7 mouse cellular contexts compared by ENCODE assay signal in the genomic region with DNA sequence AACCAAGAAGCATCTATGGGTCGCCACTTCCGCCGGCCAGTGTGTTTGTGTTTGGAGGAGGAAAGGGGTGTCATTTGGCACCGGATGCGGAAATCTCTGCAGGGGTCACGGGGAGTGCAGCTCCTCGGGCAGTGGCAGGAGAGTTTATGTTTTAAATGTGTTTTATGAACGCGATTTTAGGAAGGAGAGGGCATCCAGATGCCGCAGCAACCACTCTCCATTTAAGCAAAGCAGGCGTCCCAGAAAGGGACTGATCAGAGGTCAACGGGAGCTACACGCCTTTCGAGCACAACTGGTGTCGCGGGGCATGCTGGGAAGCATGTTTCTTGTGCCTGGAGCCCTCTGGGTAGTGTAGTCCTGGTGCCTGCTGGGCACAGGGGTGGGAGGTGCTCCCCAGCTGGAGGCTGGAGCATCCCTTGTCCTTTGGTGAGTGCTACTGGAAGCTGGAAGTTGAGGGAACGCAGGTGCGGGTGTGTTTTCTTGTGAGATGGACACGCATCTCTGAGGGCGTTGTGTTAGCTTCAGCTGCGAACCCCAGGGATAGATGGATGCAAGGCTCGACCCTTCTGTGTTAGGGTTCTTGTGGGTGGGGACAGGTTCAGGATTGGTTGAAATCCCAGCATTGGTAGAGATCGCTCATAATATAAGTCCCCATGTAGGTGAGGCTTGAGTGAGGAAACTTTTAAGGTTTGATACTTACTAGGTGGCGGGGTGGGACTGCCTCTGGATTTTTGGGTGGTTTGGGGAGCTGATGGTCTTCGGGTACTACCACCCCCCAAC.
A peak's percentile ranks its signal among the peaks of the same experiment; 100 is the strongest.
DNase-seq lines count a peak whose midpoint lies in the region; ATAC-seq lines count a peak whose summit lies in the region.

No protein-coding gene starts in this region.

- H3K4me2 ChIP-seq in embryonic facial prominence, embryonic 11.5 days (ENCODE audit: low read depth, low read length), result peak overlapping the region; percentile 61
- H3K4me2 ChIP-seq in limb, embryonic 12.5 days, result peak overlapping the region; percentile 64
- peak overlapping the region; percentile 67 for H3K4me2 ChIP-seq in midbrain, embryonic 14.5 days (ENCODE audit: low read length)

- H3K9me3 ChIP-seq in embryonic facial prominence, embryonic 11.5 days (replicated peaks; ENCODE audit: control insufficient read depth, low read length), result no peaks in the 10 kb centered on the region
- no peaks in the 10 kb centered on the region for H3K9me3 ChIP-seq in limb, embryonic 12.5 days
- no peaks in the 10 kb centered on the region for H3K9me3 ChIP-seq in midbrain, embryonic 14.5 days (ENCODE audit: control insufficient read depth, low read length)

- WGBS in embryonic facial prominence, embryonic 11.5 days, result 6% methylated on average over 25 of the region's 25 CpGs
- WGBS in limb, embryonic 12.5 days, result 8% methylated on average over 25 of the region's 25 CpGs
- 6% methylated on average over 25 of the region's 25 CpGs for WGBS in midbrain, embryonic 14.5 days

- ATAC-seq in embryonic facial prominence, embryonic 11.5 days (replicated peaks; ENCODE audit: insufficient number of reproducible peaks, low FRiP score, low TSS enrichment, low read depth), result peak; percentile 99
- peak; percentile 98 for ATAC-seq in limb, embryonic 12.5 days (ENCODE audit: insufficient number of reproducible peaks, insufficient read depth, low FRiP score, low TSS enrichment, low read depth)
- peak; percentile 98 for ATAC-seq in midbrain, embryonic 14.5 days (ENCODE audit: low FRiP score, low TSS enrichment)

- no peaks in the 10 kb centered on the region for H3K4me1 ChIP-seq in embryonic facial prominence, embryonic 11.5 days (ENCODE audit: control insufficient read depth, insufficient read depth, low read length)
- H3K4me1 ChIP-seq in limb, embryonic 12.5 days (replicated peaks), result peaks cover 9% of the 10 kb centered on the region; the same call in 1 of the 2 replicates
- peaks cover 7% of the 10 kb centered on the region for H3K4me1 ChIP-seq in midbrain, embryonic 14.5 days (ENCODE audit: control insufficient read depth, insufficient read depth, low read length)

- H3K36me3 ChIP-seq in embryonic facial prominence, embryonic 11.5 days (replicated peaks; ENCODE audit: control insufficient read depth, insufficient read depth, low read depth, low read length), result no peaks in the 10 kb centered on the region
- no peaks in the 10 kb centered on the region for H3K36me3 ChIP-seq in limb, embryonic 12.5 days
- H3K36me3 ChIP-seq in midbrain, embryonic 14.5 days (ENCODE audit: control insufficient read depth, insufficient read depth, low read length), result 0 out of 2 replicates have a peak, but pooled peaks cover 1% of the 10 kb centered on the region

- H3K27me3 ChIP-seq in embryonic facial prominence, embryonic 11.5 days (ENCODE audit: control insufficient read depth, insufficient read depth, low read length), result no peaks in the 10 kb centered on the region
- peaks cover 3% of the 10 kb centered on the region for H3K27me3 ChIP-seq in limb, embryonic 12.5 days
- H3K27me3 ChIP-seq in midbrain, embryonic 14.5 days (ENCODE audit: control insufficient read depth, insufficient read depth, low read length), result peaks cover 12% of the 10 kb centered on the region

- H3K4me3 ChIP-seq in embryonic facial prominence, embryonic 11.5 days (ENCODE audit: low read depth, low read length), result peak overlapping the region; percentile 47
- H3K4me3 ChIP-seq in limb, embryonic 12.5 days (replicated peaks), result peak overlapping the region; percentile 49
- peak overlapping the region; percentile 48 for H3K4me3 ChIP-seq in midbrain, embryonic 14.5 days (replicated peaks; ENCODE audit: low read depth, low read length)

- peak overlapping the region; percentile 38; the same call in 1 of the 2 replicates for H3K27ac ChIP-seq in embryonic facial prominence, embryonic 11.5 days (replicated peaks; ENCODE audit: low read depth, low read length)
- H3K27ac ChIP-seq in limb, embryonic 12.5 days, result peak overlapping the region; percentile 41; the same call in 1 of the 2 replicates
- peak overlapping the region; percentile 73 for H3K27ac ChIP-seq in midbrain, embryonic 14.5 days (replicated peaks; ENCODE audit: low read depth, low read length)

- DNase-seq in adrenal gland, postnatal 25 days, result peak; percentile 79
- peak; percentile 88 for DNase-seq in embryonic facial prominence, embryonic 11.5 days (ENCODE audit: low spot score)
- DNase-seq in heart, adult 8-10 months (ENCODE audit: low spot score), result peak; percentile 87
- peak; percentile 83 to 88 for DNase-seq in kidney, adult 8-10 months
- DNase-seq in midbrain, embryonic 14.5 days, result peak; percentile 91
- DNase-seq in spleen, adult 12 weeks (ENCODE audit: low spot score), result peak; percentile 18

- peak overlapping the region; percentile 63 for H3K9ac ChIP-seq in embryonic facial prominence, embryonic 11.5 days (replicated peaks; ENCODE audit: low read length)
- peak overlapping the region; percentile 40; the same call in 1 of the 2 replicates for H3K9ac ChIP-seq in limb, embryonic 12.5 days (replicated peaks)
- H3K9ac ChIP-seq in midbrain, embryonic 14.5 days (replicated peaks; ENCODE audit: low read length), result peak overlapping the region; percentile 57

Comparison
In these comparisons a context has a peak if more than half of its experiments do, and no peak if none do; other contexts are left out.
1. Peak in every context shown above with its lines: DNase-seq, ATAC-seq, H3K4me3 ChIP-seq and H3K27ac ChIP-seq.
2. DNase-seq: peak in every context shown above with its lines; median percentile 91 in midbrain, embryonic 14.5 days; 88 in embryonic facial prominence, embryonic 11.5 days; 87 in heart, adult 8-10 months; 86 in kidney, adult 8-10 months; 79 in adrenal gland, postnatal 25 days; 18 in spleen, adult 12 weeks.